Mouse (Mus musculus) layer of hippocampus, postnatal 10 days (tissue): ENCODE measurements around the gene Polg. TPM values are rescaled to one million over a fixed set of nuclear protein-coding genes. Genes with fewer than 3 reads are reported as not detected.
A peak's percentile ranks its signal among the peaks of the same experiment; 100 is the strongest.

Experiments
- DNase-seq, 2 experiments: peaks; one replicate each; pipeline ENCODE4 v3.0.0; 2021; ENCODE audit warnings: low spot score in 2 of 2
- total RNA-seq, 2 experiments: library from RNA; stranded (reverse); gene quantifications; 2 replicates each; pipeline ENCODE4 v1.2.3; 2021

Polg gene
- total RNA-seq, 2 experiments from 2014 or later, result 83.3 to 96.9 TPM

GRCm38 (mm10) chr7:79468994-79469393 lies 2.8 kb upstream of the Polg start:
- no peak for DNase-seq

- no peak for DNase-seq
These were observed 1.8 kb upstream of the Polg start for GRCm38 (mm10) chr7:79467951-79468350.

GRCm38 (mm10) chr7:79465461-79466044 lies 609 bp downstream of the Polg start:
- no peak for DNase-seq

GRCm38 (mm10) chr7:79464776-79465420 lies 1.3 kb downstream of the Polg start:
- peak in 1 of 2 experiments; percentile 38 for DNase-seq

GRCm38 (mm10) chr7:79463376-79464077 lies 2.6 kb downstream of the Polg start:
- DNase-seq, result no peak

GRCm38 (mm10) chr7:79461721-79462120 lies 4.4 kb downstream of the Polg start:
- DNase-seq, result no peak

- DNase-seq, result no peak
These were observed 18.7 kb downstream of the Polg start for GRCm38 (mm10) chr7:79447486-79447885.

- DNase-seq, result no peak
These were observed 19.1 kb downstream of the Polg start for GRCm38 (mm10) chr7:79447048-79447447.

- DNase-seq, result no peak
These were observed 26.1 kb downstream of the Polg start for GRCm38 (mm10) chr7:79440035-79440434.

GRCm38 (mm10) chr7:79428243-79428642 lies 37.9 kb downstream of the Polg start:
- DNase-seq, result no peak

GRCm38 (mm10) chr7:79425804-79426203 lies 40.4 kb downstream of the Polg start:
- DNase-seq, result no peak

- no peak for DNase-seq
These were observed 43.3 kb downstream of the Polg start for GRCm38 (mm10) chr7:79422876-79423275.

- no peak for DNase-seq
These were observed 46.2 kb downstream of the Polg start for GRCm38 (mm10) chr7:79419950-79420349.

GRCm38 (mm10) chr7:79414449-79415375 lies 51.5 kb downstream of the Polg start:
- DNase-seq, result no peak

- DNase-seq, result no peak
These were observed 65.9 kb downstream of the Polg start for GRCm38 (mm10) chr7:79400296-79400695.

GRCm38 (mm10) chr7:79398971-79399370 lies 67.2 kb downstream of the Polg start:
- DNase-seq, result no peak

GRCm38 (mm10) chr7:79398426-79398825 lies 67.7 kb downstream of the Polg start:
- no peak for DNase-seq

- no peak for DNase-seq
These were observed 68.7 kb downstream of the Polg start for GRCm38 (mm10) chr7:79397446-79397963.
